Mouse (Mus musculus) MEL (cell line): Measurements from ENCODE around the gene Frmd4a. TPM values are rescaled to one million over a fixed set of nuclear protein-coding genes. Genes with fewer than 3 reads are reported as not detected.

ENCODE experiments used
- DNase-seq: peaks from one replicate; pipeline ENCODE4 v3.0.0; 2011; ENCODE audit warnings: low read depth, low spot score
- H3K27ac ChIP-seq: 2 replicates; pipeline ENCODE4 v1.5.1; 2012; ENCODE audit warnings: low read depth, mild to moderate bottlenecking, control low read depth, low read length, moderate library complexity; ENCODE audit not compliant: control insufficient read depth
- H3K27me3 ChIP-seq, 2 experiments: fragments of 150-350 bp in 1 of 2; sonication (generic) in 1 of 2; 2 replicates each; pipeline ENCODE4 v1.6.1; 2012; ENCODE audit warnings: low read length in 2 of 2, mild to moderate bottlenecking in 2 of 2, improper control_type of control experiment in 1 of 2, moderate library complexity in 1 of 2; ENCODE audit not compliant: insufficient read depth in 2 of 2, control insufficient read depth in 1 of 2
- H3K36me3 ChIP-seq, 2 experiments: 2 replicates each; pipeline ENCODE4 v1.6.1; 2012 to 2014; ENCODE audit warnings: low read length in 2 of 2, improper control_type of control experiment in 1 of 2, inconsistent platforms in 1 of 2, mild to moderate bottlenecking in 1 of 2; ENCODE audit not compliant: insufficient read depth in 2 of 2, control insufficient read depth in 1 of 2
- H3K4me1 ChIP-seq, 2 experiments: fragments of 150-350 bp in 1 of 2; sonication (generic) in 1 of 2; 2 replicates each; pipeline ENCODE4 v1.6.1; 2012; ENCODE audit warnings: low read length in 2 of 2, improper control_type of control experiment in 1 of 2, mild to moderate bottlenecking in 1 of 2; ENCODE audit not compliant: insufficient read depth in 2 of 2, control insufficient read depth in 1 of 2
- H3K4me3 ChIP-seq, 2 experiments: fragments of 150-350 bp in 1 of 2; sonication (generic) in 1 of 2; 2 replicates each; pipeline ENCODE4 v1.5.1; 2012; ENCODE audit warnings: low read depth in 2 of 2, low read length in 2 of 2, mild to moderate bottlenecking in 2 of 2, moderate library complexity in 2 of 2, control low read depth in 1 of 2, improper control_type of control experiment in 1 of 2; ENCODE audit not compliant: control insufficient read depth in 1 of 2, insufficient read depth in 1 of 2
- H3K79me2 ChIP-seq: 2 replicates; pipeline ENCODE4 v1.6.1; 2012; ENCODE audit warnings: mild to moderate bottlenecking, low read length, moderate library complexity; ENCODE audit not compliant: control insufficient read depth, poor library complexity, insufficient read depth
- H3K9ac ChIP-seq: 2 replicates; pipeline ENCODE4 v1.6.1; 2012; ENCODE audit warnings: low read depth, mild to moderate bottlenecking, control low read depth, low read length, moderate library complexity; ENCODE audit not compliant: control insufficient read depth, poor library complexity, severe bottlenecking
- H3K9me3 ChIP-seq: fragments of 150-350 bp; sonication (generic); replicated peaks from 2 replicates; pipeline ENCODE4 v1.6.1; 2012; ENCODE audit warnings: mild to moderate bottlenecking, low read length, improper control_type of control experiment, moderate library complexity; ENCODE audit not compliant: insufficient read depth
- BHLHE40 ChIP-seq: IDR thresholded peaks from 2 replicates; pipeline ENCODE4 v1.6.1; 2012; ENCODE audit warnings: low read depth, mild to moderate bottlenecking, inconsistent platforms, low read length, improper control_type of control experiment, borderline replicate concordance
- CHD1 ChIP-seq: IDR thresholded peaks from 2 replicates; pipeline ENCODE4 v1.6.1; 2012; ENCODE audit warnings: low read depth, mild to moderate bottlenecking, inconsistent platforms, low read length, improper control_type of control experiment
- CHD2 ChIP-seq: IDR thresholded peaks from 2 replicates; pipeline ENCODE4 v1.6.1; 2011; ENCODE audit warnings: low read length, improper control_type of control experiment
- CTCF ChIP-seq, 3 experiments: IDR thresholded peaks in 2 of 3; conservative IDR thresholded peaks in 1 of 3; 2 replicates each; pipeline ENCODE4 v1.5.1; 2011 to 2012; ENCODE audit warnings: low read length in 3 of 3, low read depth in 2 of 3, mild to moderate bottlenecking in 2 of 3, improper control_type of control experiment in 1 of 3, inconsistent platforms in 1 of 3, mixed read lengths in 1 of 3, moderate library complexity in 1 of 3; ENCODE audit not compliant: control insufficient read depth in 1 of 3, insufficient read depth in 1 of 3, poor library complexity in 1 of 3, severe bottlenecking in 1 of 3
- ELF1 ChIP-seq: IDR thresholded peaks from 2 replicates; pipeline ENCODE4 v1.6.1; 2014; ENCODE audit warnings: low read depth, mild to moderate bottlenecking, inconsistent platforms, low read length, improper control_type of control experiment, moderate library complexity
- EP300 ChIP-seq, 2 experiments: IDR thresholded peaks; 2 replicates each; pipeline ENCODE4 v1.6.1; 2011; ENCODE audit warnings: improper control_type of control experiment in 2 of 2, low read length in 2 of 2, low read depth in 1 of 2, mild to moderate bottlenecking in 1 of 2
- ETS1 ChIP-seq: IDR thresholded peaks from 2 replicates; pipeline ENCODE4 v1.6.1; 2012; ENCODE audit warnings: low read depth, mild to moderate bottlenecking, inconsistent platforms, low read length, improper control_type of control experiment, moderate library complexity
- GABPA ChIP-seq: IDR thresholded peaks from 2 replicates; pipeline ENCODE4 v1.6.1; 2012; ENCODE audit warnings: low read depth, mild to moderate bottlenecking, inconsistent platforms, low read length, improper control_type of control experiment, moderate library complexity
- GATA1 ChIP-seq: IDR thresholded peaks from 2 replicates; pipeline ENCODE4 v1.6.1; 2011; ENCODE audit warnings: low read depth, low read length, improper control_type of control experiment
- HCFC1 ChIP-seq: IDR thresholded peaks from 2 replicates; pipeline ENCODE4 v1.6.1; 2012; ENCODE audit warnings: low read depth, mild to moderate bottlenecking, inconsistent platforms, low read length, improper control_type of control experiment, moderate library complexity
- KAT2A ChIP-seq: conservative IDR thresholded peaks from 2 replicates; pipeline ENCODE4 v1.6.1; 2012; ENCODE audit warnings: low read depth, low read length, improper control_type of control experiment, inconsistent platforms
- MAX ChIP-seq: IDR thresholded peaks from 2 replicates; pipeline ENCODE4 v1.6.1; 2011; ENCODE audit warnings: low read length, improper control_type of control experiment
- MEF2A ChIP-seq: IDR thresholded peaks from 2 replicates; pipeline ENCODE4 v1.6.1; 2014; ENCODE audit warnings: low read depth, mild to moderate bottlenecking, inconsistent platforms, low read length, improper control_type of control experiment; ENCODE audit not compliant: poor library complexity, insufficient replicate concordance, severe bottlenecking; ENCODE audit errors: extremely low read depth
- MXI1 ChIP-seq: IDR thresholded peaks from 2 replicates; pipeline ENCODE4 v1.6.1; 2011; ENCODE audit warnings: mild to moderate bottlenecking, low read depth, low read length, improper control_type of control experiment
- MYB ChIP-seq: IDR thresholded peaks from 2 replicates; pipeline ENCODE4 v1.6.1; 2011; ENCODE audit warnings: mild to moderate bottlenecking, low read depth, low read length, improper control_type of control experiment
- POLR2A ChIP-seq, 2 experiments: IDR thresholded peaks; 2 replicates each; pipeline ENCODE4 v1.6.1; 2011 to 2012; ENCODE audit warnings: low read length in 2 of 2, mild to moderate bottlenecking in 2 of 2, control low read depth in 1 of 2, improper control_type of control experiment in 1 of 2, low read depth in 1 of 2, moderate library complexity in 1 of 2; ENCODE audit not compliant: control insufficient read depth in 1 of 2, insufficient read depth in 1 of 2, poor library complexity in 1 of 2
- POLR2AphosphoS2 ChIP-seq: IDR thresholded peaks from 2 replicates; pipeline ENCODE4 v1.6.1; 2011; ENCODE audit warnings: low read length, improper control_type of control experiment
- POLR2AphosphoS5 ChIP-seq: IDR thresholded peaks from 2 replicates; pipeline ENCODE4 v1.6.1; 2012; ENCODE audit warnings: low read depth, borderline replicate concordance, mild to moderate bottlenecking, inconsistent platforms, low read length, moderate library complexity, mixed read lengths
- RAD21 ChIP-seq: IDR thresholded peaks from 2 replicates; pipeline ENCODE4 v1.6.1; 2011; ENCODE audit warnings: mild to moderate bottlenecking, low read depth, low read length, improper control_type of control experiment
- RCOR1 ChIP-seq: IDR thresholded peaks from 2 replicates; pipeline ENCODE4 v1.6.1; 2012; ENCODE audit warnings: low read depth, mild to moderate bottlenecking, inconsistent platforms, low read length, improper control_type of control experiment
- SIN3A ChIP-seq: IDR thresholded peaks from 2 replicates; pipeline ENCODE4 v1.6.1; 2012; ENCODE audit warnings: low read length, improper control_type of control experiment, inconsistent platforms
- TBP ChIP-seq: IDR thresholded peaks from 2 replicates; pipeline ENCODE4 v1.8.0; 2011; ENCODE audit warnings: low read depth, low read length, improper control_type of control experiment
- TCF12 ChIP-seq: IDR thresholded peaks from 2 replicates; pipeline ENCODE4 v1.6.1; 2014; ENCODE audit warnings: low read depth, mild to moderate bottlenecking, inconsistent platforms, low read length, improper control_type of control experiment, moderate library complexity
- UBTF ChIP-seq: IDR thresholded peaks from 2 replicates; pipeline ENCODE4 v1.6.1; 2012; ENCODE audit warnings: low read depth, mild to moderate bottlenecking, inconsistent platforms, low read length, improper control_type of control experiment, moderate library complexity, borderline replicate concordance; ENCODE audit not compliant: insufficient read depth
- USF1 ChIP-seq: IDR thresholded peaks from 2 replicates; pipeline ENCODE4 v1.6.1; 2014; ENCODE audit warnings: low read depth, mild to moderate bottlenecking, inconsistent platforms, low read length, improper control_type of control experiment, moderate library complexity
- ZC3H11A ChIP-seq: IDR thresholded peaks from 2 replicates; pipeline ENCODE4 v1.6.1; 2012; ENCODE audit warnings: low read depth, mild to moderate bottlenecking, inconsistent platforms, low read length, improper control_type of control experiment
- ZKSCAN1 ChIP-seq: IDR thresholded peaks from 2 replicates; pipeline ENCODE4 v1.6.1; 2012; ENCODE audit warnings: low read depth, mild to moderate bottlenecking, inconsistent platforms, low read length, improper control_type of control experiment, moderate library complexity
- ZMIZ1 ChIP-seq: IDR thresholded peaks from 2 replicates; pipeline ENCODE4 v1.6.1; 2012; ENCODE audit warnings: low read depth, mild to moderate bottlenecking, inconsistent platforms, low read length, improper control_type of control experiment, moderate library complexity
- ZNF384 ChIP-seq: IDR thresholded peaks from 2 replicates; pipeline ENCODE4 v1.6.1; 2012; ENCODE audit warnings: low read depth, mild to moderate bottlenecking, inconsistent platforms, low read length, improper control_type of control experiment
- polyA plus RNA-seq, 2 experiments: library from polyadenylated mRNA; stranded (reverse) in 1 of 2; unstranded in 1 of 2; fragments of >175 nt in 1 of 2; fragments of >200 nt in 1 of 2; gene quantifications; 2 replicates each; pipeline versions ENCODE4 v1.2.1 to v1.2.4; 2012; ENCODE audit warnings: low replicate concordance in 2 of 2, low read depth in 1 of 2; ENCODE audit not compliant: insufficient read length in 2 of 2, insufficient read depth in 1 of 2, missing spikeins in 1 of 2
- total RNA-seq: library from RNA; depleted of rRNA; stranded (reverse); fragments of 300-350 nt; gene quantifications from 2 replicates; pipeline ENCODE4 v1.2.3, GENCODE M21; 2012

Frmd4a gene
- total and polyA plus RNA-seq, 3 experiments: 6.4 to 14.4 TPM; not detected in 1

- TF ChIP-seq KAT2A: no peak; the same call in 1 of the 2 replicates
- TF ChIP-seq MYB: peak; percentile 49; the same call in 1 of the 2 replicates
- TF ChIP-seq POLR2AphosphoS5: no peak; the same call in 1 of the 2 replicates
- 0 out of 2 replicates have a peak, but pooled peaks have one; percentile 18 for TF ChIP-seq MEF2A
- TF ChIP-seq MXI1: peak; percentile 93
- peak; percentile 88 for TF ChIP-seq MAX
- TF ChIP-seq ELF1: no peak; the same call in 1 of the 2 replicates
- TF ChIP-seq RAD21: no peak
- TF ChIP-seq CTCF (IDR thresholded peaks at IDR 0.05 in 2 of 3, conservative IDR thresholded peaks at IDR 0.05 in 1 of 3; ENCODE audit: control insufficient read depth in 1 of 3, insufficient read depth in 1 of 3, low read depth in 2 of 3, low read length in 3 of 3, poor library complexity in 1 of 3, severe bottlenecking in 1 of 3): no peak
- TF ChIP-seq ZNF384: peak; percentile 19; the same call in 1 of the 2 replicates
- TF ChIP-seq ETS1: peak; percentile 98
- TF ChIP-seq TBP: peak; percentile 84
- peak; percentile 97 to 99 for TF ChIP-seq EP300 (IDR thresholded peaks at IDR 0.05; ENCODE audit: low read depth in 1 of 2, low read length in 2 of 2)
- TF ChIP-seq SIN3A: peak; percentile 96
- TF ChIP-seq GABPA: no peak
- TF ChIP-seq ZMIZ1: peak; percentile 78
These were observed 543.7 kb downstream of the Frmd4a start (continued) for GRCm38 (mm10) chr2:4561196-4561595.

- Histone ChIP-seq H3K79me2 (peaks cover 29% of the 10 kb centered on the region), H3K4me1 (peaks cover 17 to 23% of the 10 kb centered on the region in 2 experiments), H3K36me3 (peaks cover 9 to 31% of the 10 kb centered on the region in 2 experiments), H3K4me3 (peak overlapping the region; percentile 26 to 70), H3K9ac (peak overlapping the region; percentile 38), H3K9me3 (no peaks in the 10 kb centered on the region), H3K27me3 (no peaks in the 10 kb centered on the region), H3K27ac (peak overlapping the region; percentile 64)
- DNase-seq: no peak
- TF ChIP-seq BHLHE40 (no peak), CHD1 (no peak), TBP (no peak), POLR2A (IDR thresholded peaks at IDR 0.05; ENCODE audit: control insufficient read depth in 1 of 2, insufficient read depth in 1 of 2, low read depth in 1 of 2, low read length in 2 of 2, poor library complexity in 1 of 2) (no peak), ZMIZ1 (no peak), ZKSCAN1 (no peak), MAX (no peak), GATA1 (no peak), CHD2 (no peak), HCFC1 (no peak), ZNF384 (no peak), RCOR1 (no peak), UBTF (no peak), EP300 (IDR thresholded peaks at IDR 0.05; ENCODE audit: low read depth in 1 of 2, low read length in 2 of 2) (peak in 1 of 2 experiments; percentile 25; a peak in 1 of 4 replicates), GABPA (no peak), USF1 (peak; percentile 55; the same call in 1 of the 2 replicates), RAD21 (no peak), POLR2AphosphoS2 (no peak), TCF12 (peak; percentile 18; the same call in 1 of the 2 replicates), ZC3H11A (0 out of 2 replicates have a peak, but pooled peaks have one; percentile 5), CTCF (IDR thresholded peaks at IDR 0.05 in 2 of 3, conservative IDR thresholded peaks at IDR 0.05 in 1 of 3; ENCODE audit: control insufficient read depth in 1 of 3, insufficient read depth in 1 of 3, low read depth in 2 of 3, low read length in 3 of 3, poor library complexity in 1 of 3, severe bottlenecking in 1 of 3) (no peak), ETS1 (peak; percentile 34; the same call in 1 of the 2 replicates), SIN3A (no peak)
These were observed 544.9 kb downstream of the Frmd4a start for GRCm38 (mm10) chr2:4562373-4562772.
